Mouse (Mus musculus): Measurements from ENCODE around the gene Setd1b. TPM values are rescaled to one million over a fixed set of nuclear protein-coding genes. Genes with fewer than 3 reads are reported as not detected.

The Setd1b gene
- polyA plus RNA-seq (2014; fragmentation: Illumina TruSeq; extraction: RNeasy Lipid Tissue Mini Kit (QIAGEN cat#74804); ENCODE audit: low read depth, low replicate concordance), result 1.6 TPM

DNA sequence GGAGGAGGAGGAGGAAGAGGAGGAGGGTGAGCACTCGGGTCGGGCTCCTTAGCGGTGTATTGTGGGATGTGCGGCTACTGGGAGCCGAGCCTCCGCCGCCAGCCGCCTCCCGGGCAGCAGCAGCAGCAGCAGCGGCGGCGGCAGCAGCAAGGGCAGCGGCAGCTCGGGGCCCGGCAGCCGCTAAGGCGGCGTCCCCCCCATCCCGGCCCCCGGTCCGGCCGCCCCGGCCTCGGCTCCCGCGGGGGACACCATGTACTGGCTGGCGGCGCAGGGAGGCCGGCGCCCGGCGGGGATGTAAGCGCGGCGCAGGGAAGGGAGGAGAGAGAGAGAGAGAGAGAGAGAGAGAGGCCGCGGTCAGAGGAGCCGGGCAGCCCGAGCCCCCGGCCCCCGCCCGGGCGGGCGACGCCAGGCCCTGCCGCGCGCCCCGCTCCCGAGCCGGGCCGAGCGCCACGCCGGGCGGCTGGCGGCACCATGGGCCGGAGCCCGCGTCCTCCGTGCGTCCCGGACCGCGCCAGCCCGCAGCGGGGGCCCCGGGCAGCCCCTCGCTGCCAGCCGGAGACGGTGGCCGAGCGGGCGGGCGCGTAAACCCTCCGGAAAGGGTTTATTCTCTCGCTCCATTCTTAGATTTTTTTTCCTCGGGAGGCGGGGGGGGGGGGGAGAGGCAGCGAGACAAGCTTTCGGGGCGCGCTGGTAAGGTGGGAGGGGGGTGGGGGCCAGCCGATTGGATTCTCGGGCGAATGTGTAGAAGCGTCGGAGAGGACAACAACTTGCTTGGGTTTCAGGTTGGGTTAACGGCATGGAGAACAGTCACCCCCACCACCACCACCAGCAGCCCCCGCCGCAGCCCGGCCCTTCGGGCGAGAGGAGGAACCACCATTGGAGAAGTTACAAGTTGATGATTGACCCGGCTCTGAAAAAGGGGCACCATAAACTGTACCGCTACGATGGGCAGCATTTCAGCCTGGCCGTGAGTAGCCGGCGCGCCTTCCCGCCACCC is at the start of gene Setd1b:
Setd1b (plus strand) TSS at position 33 of the 997 bp plus-strand sequence.

DNA sequence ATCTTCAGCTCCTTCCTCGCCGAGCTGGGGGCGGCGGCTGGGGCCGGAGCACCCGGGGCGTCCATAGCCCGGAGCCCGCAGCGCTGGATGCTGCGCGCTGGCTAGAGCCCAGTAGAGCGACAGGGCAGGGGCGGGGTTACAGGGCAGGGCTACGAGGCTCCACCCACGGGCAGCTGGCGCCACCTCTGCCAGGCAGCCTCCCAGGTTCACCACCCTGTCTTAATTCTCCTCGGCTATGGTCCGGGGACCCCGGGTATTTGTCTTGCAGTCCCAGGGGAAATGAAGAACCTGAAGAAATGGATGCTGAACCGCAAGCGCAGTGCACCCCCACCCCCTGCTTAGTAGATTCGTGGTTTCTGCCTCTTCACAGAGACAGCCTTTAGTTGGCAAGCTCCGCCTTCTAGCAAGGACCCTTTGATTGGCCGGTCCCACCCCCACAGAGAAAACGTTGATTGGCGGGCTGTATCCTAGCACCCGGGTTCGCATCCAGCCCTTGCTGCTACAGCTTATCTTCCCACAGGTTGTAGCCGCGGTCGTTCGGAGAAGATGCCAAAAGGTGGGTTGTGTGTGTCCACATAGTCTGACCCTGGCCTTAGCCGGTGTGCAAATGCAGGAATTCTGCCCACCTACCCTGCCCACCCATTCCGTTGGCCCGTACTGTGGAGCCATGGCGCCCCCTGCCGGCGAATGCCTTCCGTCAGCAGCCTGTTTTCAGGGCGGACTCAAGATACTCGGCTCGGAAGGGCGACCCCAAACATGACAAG is 9.5 kb upstream of the Setd1b start, which contains the start of gene Rhof:
Rhof (minus strand) TSS at position 385 of the 764 bp plus-strand sequence.

GRCm38 (mm10) chr5:123169284-123169683 is 27.3 kb downstream of the Setd1b start, which contains the start of gene Psmd9:
Gene Psmd9, plus strand, starts transcription at chr5:123169413.

DNA sequence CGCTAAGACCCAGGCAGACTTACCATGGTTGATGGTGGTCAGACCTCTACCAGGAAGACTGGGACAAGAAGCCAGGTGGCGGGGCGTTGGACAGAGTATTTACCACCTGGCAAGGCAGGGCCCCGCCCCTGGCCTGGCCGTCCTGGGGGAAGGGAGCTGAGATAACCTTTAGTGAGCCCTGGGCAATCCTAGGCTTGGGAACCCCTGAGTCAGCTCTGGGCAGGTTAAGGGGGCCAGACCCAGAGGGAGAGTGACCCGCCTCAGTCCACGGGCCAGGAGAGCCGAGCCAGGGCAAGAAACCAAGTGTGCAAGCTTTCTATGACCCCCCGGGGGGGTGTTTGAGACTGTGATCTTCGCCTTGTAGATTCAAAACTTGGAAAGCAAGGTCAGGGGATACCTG is 40.7 kb downstream of the Setd1b start, which contains the start of gene Hpd:
Hpd (minus strand) TSS at position 77 of the 400 bp plus-strand sequence.

Other genes with a start within 250 kb of the Setd1b start
- 15.8 TPM for gene Kdm2b, start 152.4 kb upstream of the Setd1b start, polyA plus RNA-seq (2014; fragmentation: Illumina TruSeq; extraction: RNeasy Lipid Tissue Mini Kit (QIAGEN cat#74804); ENCODE audit: low read depth, low replicate concordance)
- gene Orai1, start 127.1 kb upstream of the Setd1b start, polyA plus RNA-seq (2014; fragmentation: Illumina TruSeq; extraction: RNeasy Lipid Tissue Mini Kit (QIAGEN cat#74804); ENCODE audit: low read depth, low replicate concordance), result 2.4 TPM
- gene Morn3, start 95.2 kb upstream of the Setd1b start, polyA plus RNA-seq (2014; fragmentation: Illumina TruSeq; extraction: RNeasy Lipid Tissue Mini Kit (QIAGEN cat#74804); ENCODE audit: low read depth, low replicate concordance), result not detected
- gene Tmem120b, start 73.8 kb upstream of the Setd1b start, polyA plus RNA-seq (2014; fragmentation: Illumina TruSeq; extraction: RNeasy Lipid Tissue Mini Kit (QIAGEN cat#74804); ENCODE audit: low read depth, low replicate concordance), result 4.0 TPM
- gene Rhof, start 9.5 kb upstream of the Setd1b start, polyA plus RNA-seq (2014; fragmentation: Illumina TruSeq; extraction: RNeasy Lipid Tissue Mini Kit (QIAGEN cat#74804); ENCODE audit: low read depth, low replicate concordance), result not detected
- 7.2 TPM for gene Psmd9, start 27.2 kb downstream of the Setd1b start, polyA plus RNA-seq (2014; fragmentation: Illumina TruSeq; extraction: RNeasy Lipid Tissue Mini Kit (QIAGEN cat#74804); ENCODE audit: low read depth, low replicate concordance)
- gene Hpd, start 40.5 kb downstream of the Setd1b start, polyA plus RNA-seq (2014; fragmentation: Illumina TruSeq; extraction: RNeasy Lipid Tissue Mini Kit (QIAGEN cat#74804); ENCODE audit: low read depth, low replicate concordance), result 48.6 TPM
- 0.97 TPM for gene Wdr66, start 109.9 kb downstream of the Setd1b start, polyA plus RNA-seq (2014; fragmentation: Illumina TruSeq; extraction: RNeasy Lipid Tissue Mini Kit (QIAGEN cat#74804); ENCODE audit: low read depth, low replicate concordance)
- gene Bcl7a, start 201.6 kb downstream of the Setd1b start, polyA plus RNA-seq (2014; fragmentation: Illumina TruSeq; extraction: RNeasy Lipid Tissue Mini Kit (QIAGEN cat#74804); ENCODE audit: low read depth, low replicate concordance), result 13.9 TPM

All from kidney, adult 10 weeks (tissue).